Mouse (Mus musculus): ENCODE results near the gene Dnajb14.

DNA sequence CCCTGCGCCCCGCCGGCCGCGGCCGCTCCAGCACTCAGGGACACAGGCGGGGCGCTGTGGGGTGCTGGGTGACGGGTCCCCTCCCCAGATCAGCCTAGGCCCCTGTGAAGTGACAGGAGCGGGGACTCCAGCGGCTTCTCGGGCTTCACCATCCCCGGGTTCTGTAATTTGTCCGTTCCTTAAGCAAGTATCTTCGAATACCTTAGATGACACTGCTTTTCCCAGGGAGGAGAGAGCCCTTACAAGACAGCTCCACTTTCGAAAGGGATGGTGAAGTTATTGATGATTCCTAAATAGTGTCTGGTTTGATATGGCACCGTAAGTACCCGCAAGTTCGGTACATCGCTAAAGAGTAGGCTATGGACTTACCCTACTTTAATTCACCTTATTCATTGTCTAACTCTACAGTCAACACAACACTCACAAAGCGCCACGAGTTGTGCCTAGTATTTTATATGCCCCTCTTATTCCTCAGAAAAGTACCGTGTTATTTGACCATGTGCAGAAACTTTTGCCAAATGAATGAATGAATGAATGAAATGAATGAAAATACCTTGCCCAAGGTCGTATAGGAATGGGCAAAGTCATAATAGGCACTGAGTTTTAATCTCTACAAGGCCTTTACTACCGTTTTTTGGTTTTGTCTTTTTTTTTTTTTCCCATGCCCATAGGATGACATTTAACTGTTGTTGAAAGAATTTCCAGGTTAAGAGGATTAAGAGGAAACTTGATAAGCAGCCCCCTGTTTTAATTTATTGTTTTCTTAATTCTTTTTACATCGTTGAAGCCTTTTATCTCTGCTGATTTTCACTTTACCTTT, 829 bp downstream of the Dnajb14 start:
- TF ChIP-seq POLR2A (IDR thresholded peaks at IDR 0.05; ENCODE audit: borderline replicate concordance, extremely low read depth, insufficient read depth, insufficient read length, poor library complexity, severe bottlenecking) (no peak), CTCF (IDR thresholded peaks at IDR 0.05; ENCODE audit: borderline replicate concordance, extremely low read depth, insufficient read depth, insufficient read length) (no peak)

All from brain, embryonic 14.5 days (tissue).